Mouse (Mus musculus) forelimb bud, embryonic 11.5 days (tissue): ENCODE measurements at regions not wholly inside any gene's neighbourhood (a gene's known extent, or its start where the extent isn't known, plus 50 kb on each side); places are given as distances from the start of the nearest gene placed in this dataset.
A peak's percentile ranks its signal among the peaks of the same experiment; 100 is the strongest.

Experiments
- DNase-seq: peaks from one replicate; pipeline ENCODE4 v3.0.0-alpha.2; 2012; ENCODE audit warnings: low read depth, low spot score

GRCm38 (mm10) chr16:53011847-53012246, 558.0 kb upstream of the Alcam start:
- DNase-seq, result no peak

GRCm38 (mm10) chr16:52988852-52989397, 535.1 kb upstream of the Alcam start:
- peak; percentile 76 for DNase-seq

GRCm38 (mm10) chr16:52984336-52984735, 530.5 kb upstream of the Alcam start:
- DNase-seq, result peak; percentile 12

GRCm38 (mm10) chr16:52980995-52981394, 527.1 kb upstream of the Alcam start:
- DNase-seq, result no peak

GRCm38 (mm10) chr16:52972811-52973210, 518.9 kb upstream of the Alcam start:
- no peak for DNase-seq

GRCm38 (mm10) chr16:52947679-52948078, 493.8 kb upstream of the Alcam start:
- DNase-seq, result no peak

- peak; percentile 32 for DNase-seq
These were observed 480.9 kb upstream of the Alcam start for GRCm38 (mm10) chr16:52934749-52935148.

- no peak for DNase-seq
These were observed 478.1 kb upstream of the Alcam start for GRCm38 (mm10) chr16:52931978-52932377.

GRCm38 (mm10) chr16:52892467-52893255, 438.8 kb upstream of the Alcam start:
- no peak for DNase-seq

GRCm38 (mm10) chr16:52879463-52880114, 425.7 kb upstream of the Alcam start:
- DNase-seq, result no peak

GRCm38 (mm10) chr16:52867833-52868232, 414.0 kb upstream of the Alcam start:
- no peak for DNase-seq

- DNase-seq, result no peak
These were observed 409.7 kb upstream of the Alcam start for GRCm38 (mm10) chr16:52863554-52863953.

GRCm38 (mm10) chr16:52861263-52861662, 407.4 kb upstream of the Alcam start:
- DNase-seq, result no peak

- DNase-seq, result no peak
These were observed 404.8 kb upstream of the Alcam start for GRCm38 (mm10) chr16:52858441-52859209.

- no peak for DNase-seq
These were observed 397.3 kb upstream of the Alcam start for GRCm38 (mm10) chr16:52851129-52851528.

- peak; percentile 30 for DNase-seq
These were observed 365.1 kb upstream of the Alcam start for GRCm38 (mm10) chr16:52818976-52819375.

- peak; percentile 19 for DNase-seq
These were observed 357.3 kb upstream of the Alcam start for GRCm38 (mm10) chr16:52811219-52811618.

GRCm38 (mm10) chr16:52804365-52804764, 350.5 kb upstream of the Alcam start:
- DNase-seq, result no peak

- DNase-seq, result no peak
These were observed 346.0 kb upstream of the Alcam start for GRCm38 (mm10) chr16:52799715-52800392.

- DNase-seq, result no peak
These were observed 341.3 kb upstream of the Alcam start for GRCm38 (mm10) chr16:52795184-52795583.

GRCm38 (mm10) chr16:52789946-52790345, 336.1 kb upstream of the Alcam start:
- no peak for DNase-seq
